Mouse (Mus musculus) cerebellum, postnatal 4 days (tissue): Measurements from ENCODE around the gene Dcst2.

Experiments
- DNase-seq, 2 experiments: peaks; one replicate each; pipeline ENCODE4 v3.0.0; 2022; ENCODE audit warnings: low spot score in 2 of 2, mixed read lengths in 1 of 2

Dcst2 gene

GRCm38 (mm10) chr3:89411490-89412393 is 50.0 kb downstream of the Dcst2 start, which contains the start of gene Flad1:
TSS of gene Flad1 (minus strand) at chr3:89411870.
- peak; percentile 97 to 100 for DNase-seq

- no peak for DNase-seq
Measured at GRCm38 (mm10) chr3:89416158-89416557, 54.4 kb downstream of the Dcst2 start.

- DNase-seq: no peak
Measured at GRCm38 (mm10) chr3:89417131-89417530, 55.4 kb downstream of the Dcst2 start.

GRCm38 (mm10) chr3:89417840-89418169 is 56.0 kb downstream of the Dcst2 start:
- DNase-seq: no peak

- peak; percentile 63 to 88 for DNase-seq
Measured at GRCm38 (mm10) chr3:89418170-89418860, 56.5 kb downstream of the Dcst2 start, which contains the start of the genes Cks1b and Shc1. TSS of gene Cks1b (minus strand) at chr3:89418383. TSS of gene Shc1 (plus strand) at chr3:89418443.

- DNase-seq: peak in 1 of 2 experiments; percentile 58
Measured at GRCm38 (mm10) chr3:89418861-89419250, 57.1 kb downstream of the Dcst2 start.

GRCm38 (mm10) chr3:89419571-89419970 is 57.8 kb downstream of the Dcst2 start:
- no peak for DNase-seq

- no peak for DNase-seq
Measured at GRCm38 (mm10) chr3:89419981-89420380, 58.2 kb downstream of the Dcst2 start.

- no peak for DNase-seq
Measured at GRCm38 (mm10) chr3:89420421-89420820, 58.6 kb downstream of the Dcst2 start.

- DNase-seq: peak in 1 of 2 experiments; percentile 43
Measured at GRCm38 (mm10) chr3:89421002-89421774, 59.4 kb downstream of the Dcst2 start.

- DNase-seq: no peak
Measured at GRCm38 (mm10) chr3:89421810-89422473, 60.2 kb downstream of the Dcst2 start.

GRCm38 (mm10) chr3:89422556-89423205 is 60.9 kb downstream of the Dcst2 start:
- no peak for DNase-seq

GRCm38 (mm10) chr3:89424416-89425140 is 62.8 kb downstream of the Dcst2 start:
- DNase-seq: no peak

- no peak for DNase-seq
Measured at GRCm38 (mm10) chr3:89425141-89425525, 63.4 kb downstream of the Dcst2 start.

GRCm38 (mm10) chr3:89425876-89426275 is 64.1 kb downstream of the Dcst2 start:
- no peak for DNase-seq
